Mouse (Mus musculus) frontal cortex, postnatal 36 days (tissue): Measurements from ENCODE around the gene Hdac4.

Experiments used
- DNase-seq, 2 experiments: peaks; one replicate each; pipeline ENCODE4 v3.0.0; 2022; ENCODE audit warnings: low spot score in 2 of 2

The Hdac4 gene

DNA sequence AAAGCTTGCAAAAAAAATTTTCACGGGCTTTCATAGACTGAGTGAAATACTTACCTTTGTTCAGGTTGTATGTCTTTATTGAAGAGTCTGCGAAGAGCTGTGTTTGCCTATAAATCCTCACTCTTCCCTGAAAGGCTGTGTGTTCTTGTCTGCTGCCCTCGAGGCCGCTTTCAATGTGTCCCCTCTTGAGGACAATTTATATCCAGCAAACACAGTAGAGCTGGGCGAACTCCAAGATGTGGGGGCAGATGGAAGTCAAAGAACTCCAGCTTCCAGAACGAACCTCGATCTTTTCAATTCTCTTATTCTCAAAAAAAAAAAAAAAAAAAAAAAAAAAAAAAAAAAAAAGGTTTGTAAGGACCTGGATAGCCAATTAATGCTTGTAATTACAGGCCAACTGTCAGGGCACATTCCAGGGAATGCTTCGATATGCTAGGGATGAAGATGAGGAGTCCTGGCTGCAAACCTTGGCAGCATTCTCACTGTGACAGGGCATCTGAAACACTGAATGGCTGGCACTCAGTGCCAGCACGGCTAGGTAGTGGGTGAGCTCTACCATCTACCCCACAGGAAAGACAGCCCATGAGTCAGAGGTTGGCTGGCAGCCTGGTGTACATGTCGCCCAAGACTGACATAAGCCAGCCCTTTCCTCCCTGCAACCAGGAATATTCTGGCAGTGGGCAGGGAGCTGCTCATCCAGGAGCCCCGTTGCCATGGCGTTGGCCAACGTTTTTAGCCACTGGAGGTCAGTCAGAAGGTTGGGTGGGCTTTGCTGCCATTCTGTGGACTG is at the start of gene Hdac4:
Gene Hdac4, minus strand, starts transcription at position 340 of the 790 bp plus-strand sequence.
- DNase-seq = peak; percentile 52 to 74

DNA sequence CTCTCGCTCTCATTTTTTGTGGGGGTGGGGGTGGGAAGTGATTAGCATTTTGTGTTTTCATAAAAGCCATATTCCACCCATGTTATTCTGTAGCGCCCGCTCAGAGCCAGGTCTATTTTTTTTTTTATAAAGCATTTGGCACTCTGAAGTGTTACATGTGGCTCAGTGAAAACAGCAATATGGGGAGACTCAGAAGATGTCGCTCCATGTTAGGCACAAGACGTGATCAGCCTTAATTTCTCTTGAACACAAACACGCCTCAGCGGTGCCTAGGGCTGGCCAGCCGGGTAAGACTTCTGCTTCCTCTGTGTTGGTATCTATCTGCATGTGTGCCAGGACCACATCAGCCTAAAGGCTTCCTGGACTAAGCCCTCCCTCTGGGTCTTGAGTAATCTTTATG is 48.0 kb upstream of the Hdac4 start:
- DNase-seq = no peak

DNA sequence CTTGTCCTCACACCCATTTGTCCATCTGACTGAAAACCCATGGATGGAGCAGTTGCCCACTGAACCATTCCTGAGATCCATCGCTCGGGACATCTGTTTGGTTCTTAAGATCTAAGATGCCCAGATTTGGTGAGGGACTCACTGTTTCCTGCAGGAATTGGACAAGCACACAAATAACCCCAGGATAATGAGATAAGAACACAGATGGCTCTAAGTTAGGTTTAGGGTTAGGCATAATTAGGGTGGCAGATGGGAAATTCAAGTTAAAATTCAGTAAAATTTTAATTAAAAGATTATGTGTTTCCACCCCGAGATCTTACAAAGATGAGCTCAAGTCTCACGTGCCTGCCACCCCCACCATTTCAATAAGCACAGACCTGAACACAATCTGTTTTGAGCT is 44.6 kb upstream of the Hdac4 start:
- DNase-seq = no peak

DNA sequence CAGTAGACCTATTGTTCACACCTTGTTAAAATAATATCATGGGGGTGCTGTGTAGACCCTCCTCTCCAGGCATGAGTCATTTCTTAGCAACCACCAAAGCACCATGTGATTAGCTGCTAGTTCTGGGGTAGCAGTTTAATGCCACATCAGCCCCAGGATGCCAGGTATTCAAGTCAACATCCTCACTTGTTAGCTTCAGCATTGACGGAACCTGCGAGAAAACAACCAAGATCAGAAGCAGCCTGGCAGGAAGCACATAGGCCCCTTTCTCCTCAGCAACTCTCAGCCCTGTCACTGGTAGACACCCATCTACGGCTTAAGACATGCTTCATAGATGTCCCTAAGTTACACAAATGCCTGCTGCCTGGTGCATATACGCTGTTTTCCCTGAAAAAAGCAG is 40.1 kb upstream of the Hdac4 start:
- DNase-seq = no peak

DNA sequence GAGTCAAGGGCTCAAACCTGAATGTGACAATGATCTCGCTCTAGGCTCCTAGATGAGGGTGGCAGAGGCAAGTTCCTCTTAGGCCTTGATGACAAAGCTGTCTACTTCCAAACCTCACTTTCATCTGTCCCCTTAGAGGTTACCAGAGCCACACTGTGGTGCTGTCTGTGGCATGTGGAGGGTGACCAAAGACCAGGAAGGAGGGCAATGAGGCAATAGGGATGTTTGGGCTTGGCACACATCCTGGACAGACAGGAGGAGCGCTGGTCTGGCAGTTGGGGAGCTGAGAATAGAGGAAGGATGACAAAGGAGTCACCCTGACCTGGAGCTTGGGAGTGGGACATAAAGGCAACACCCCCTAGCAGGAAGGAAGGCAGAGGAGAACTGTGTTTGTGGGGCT is 29.8 kb upstream of the Hdac4 start:
- DNase-seq = no peak

DNA sequence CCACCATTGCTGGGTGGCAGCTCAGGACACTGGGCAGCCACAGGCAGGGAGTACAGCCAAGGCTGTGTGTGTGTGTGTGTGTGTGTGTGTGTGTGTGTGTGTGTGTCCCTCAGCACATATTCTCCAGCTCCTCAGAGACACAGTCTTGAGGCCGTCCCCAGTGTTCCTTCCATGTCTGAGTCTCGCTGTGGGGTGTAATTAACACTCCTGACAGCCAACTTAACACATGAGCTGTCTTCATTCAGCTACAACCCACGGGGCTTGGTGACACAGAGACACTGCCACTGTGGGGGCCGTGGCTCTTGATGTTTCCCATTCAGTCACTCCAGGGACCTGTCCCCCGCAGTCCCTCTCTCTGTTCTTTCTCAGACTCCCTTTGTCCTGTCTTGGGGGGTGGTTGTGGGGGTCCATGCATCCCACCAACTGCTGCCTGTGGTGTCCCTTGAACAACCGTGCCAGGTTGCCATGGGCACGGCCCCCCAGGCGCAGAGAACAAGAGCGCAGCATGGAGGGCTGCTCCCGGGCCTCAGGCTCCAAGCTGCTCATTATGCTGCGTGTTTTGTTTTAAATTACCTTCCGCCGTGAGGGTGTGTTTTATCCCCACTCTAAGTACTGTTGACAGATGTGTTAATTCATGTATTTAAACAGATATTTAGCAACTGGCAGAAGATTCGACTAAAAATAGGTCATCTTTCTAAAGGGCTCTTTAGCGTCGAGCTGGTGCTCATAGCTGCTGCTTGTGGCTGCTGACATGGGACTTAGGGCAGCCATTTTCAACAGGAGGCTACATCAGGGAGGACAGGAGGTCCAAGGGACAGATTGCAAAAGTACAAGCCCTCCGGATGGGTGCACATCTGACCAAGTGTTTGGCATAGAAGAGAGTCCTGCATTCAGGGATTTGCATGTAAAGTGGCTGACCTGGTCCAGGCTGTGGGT is 28.7 kb upstream of the Hdac4 start:
- peak; percentile 59 to 64 for DNase-seq

DNA sequence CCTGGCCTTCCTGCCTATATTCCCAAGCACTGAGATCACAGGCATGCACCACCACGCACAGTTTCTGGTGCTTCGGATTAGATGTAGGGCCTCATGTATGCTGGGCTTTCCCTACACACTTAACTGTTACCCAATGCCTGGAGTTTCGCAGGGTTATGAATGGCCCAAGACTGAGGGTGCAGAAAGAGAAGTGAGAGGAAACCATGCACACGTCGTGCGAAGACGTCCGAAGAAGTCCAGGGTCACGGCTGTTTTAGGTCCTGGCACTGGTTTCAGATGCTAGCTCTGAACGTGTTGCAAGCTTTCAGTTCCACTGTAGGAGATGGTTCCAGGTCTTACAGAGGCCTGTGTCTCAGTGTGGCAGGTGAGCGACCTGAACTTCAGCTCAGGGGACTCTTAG is 21.2 kb upstream of the Hdac4 start:
- DNase-seq = no peak

DNA sequence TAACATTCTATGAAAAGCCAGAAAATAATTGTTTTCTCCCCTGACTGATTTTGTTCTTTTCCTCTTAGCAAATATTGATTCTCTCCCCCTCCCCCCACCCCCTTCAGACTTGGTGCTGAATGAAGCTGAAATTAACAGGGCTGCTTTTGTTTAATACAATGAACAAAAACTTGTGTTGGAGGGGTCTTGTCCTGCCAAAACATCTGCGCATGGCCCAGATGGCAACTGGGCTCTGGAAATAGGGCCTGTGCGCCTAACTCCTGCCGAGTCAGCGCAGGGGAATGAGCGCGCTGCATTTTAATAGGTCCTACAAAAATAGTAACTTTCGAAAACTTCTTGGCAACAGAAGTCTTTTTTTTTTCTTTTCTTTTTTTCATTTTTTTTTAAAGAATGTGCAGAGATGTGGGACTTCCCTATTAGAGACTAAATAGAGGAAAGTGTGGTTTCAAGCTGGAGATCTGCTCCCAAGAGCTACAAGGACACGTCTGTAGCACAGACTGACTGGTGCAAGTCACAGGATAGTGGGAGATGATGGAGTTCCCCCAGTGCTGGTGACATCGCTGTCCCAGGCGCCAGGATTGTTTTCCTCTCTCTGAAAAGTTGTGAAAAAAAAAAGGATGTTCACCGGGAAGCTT is 20.6 kb upstream of the Hdac4 start:
- peak in 1 of 2 experiments; percentile 23 for DNase-seq

DNA sequence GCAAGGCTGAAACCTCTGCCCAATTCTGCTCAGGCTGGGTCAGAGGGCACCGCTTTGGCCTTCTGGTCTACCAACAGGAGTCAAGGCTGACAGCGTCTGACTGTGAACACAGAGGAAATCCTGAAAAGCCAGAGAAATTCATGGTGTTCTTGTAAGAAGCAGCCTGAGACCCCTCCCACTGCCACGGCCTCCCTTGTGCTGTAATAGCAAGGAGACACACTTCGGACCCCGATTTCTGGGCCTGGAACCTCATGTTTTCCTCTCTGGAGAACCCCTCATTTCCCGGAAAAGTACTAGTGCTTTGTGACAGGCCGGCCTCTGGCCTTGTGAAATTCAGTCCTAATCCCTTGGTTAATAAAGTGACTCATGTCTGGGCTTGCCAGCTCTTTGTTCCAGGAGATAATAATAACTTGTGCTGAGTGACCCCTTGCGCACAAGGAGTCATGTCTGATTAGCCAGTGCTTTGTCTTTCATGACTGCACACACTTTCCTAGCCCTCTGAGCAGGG is 19.7 kb upstream of the Hdac4 start:
- DNase-seq = no peak

DNA sequence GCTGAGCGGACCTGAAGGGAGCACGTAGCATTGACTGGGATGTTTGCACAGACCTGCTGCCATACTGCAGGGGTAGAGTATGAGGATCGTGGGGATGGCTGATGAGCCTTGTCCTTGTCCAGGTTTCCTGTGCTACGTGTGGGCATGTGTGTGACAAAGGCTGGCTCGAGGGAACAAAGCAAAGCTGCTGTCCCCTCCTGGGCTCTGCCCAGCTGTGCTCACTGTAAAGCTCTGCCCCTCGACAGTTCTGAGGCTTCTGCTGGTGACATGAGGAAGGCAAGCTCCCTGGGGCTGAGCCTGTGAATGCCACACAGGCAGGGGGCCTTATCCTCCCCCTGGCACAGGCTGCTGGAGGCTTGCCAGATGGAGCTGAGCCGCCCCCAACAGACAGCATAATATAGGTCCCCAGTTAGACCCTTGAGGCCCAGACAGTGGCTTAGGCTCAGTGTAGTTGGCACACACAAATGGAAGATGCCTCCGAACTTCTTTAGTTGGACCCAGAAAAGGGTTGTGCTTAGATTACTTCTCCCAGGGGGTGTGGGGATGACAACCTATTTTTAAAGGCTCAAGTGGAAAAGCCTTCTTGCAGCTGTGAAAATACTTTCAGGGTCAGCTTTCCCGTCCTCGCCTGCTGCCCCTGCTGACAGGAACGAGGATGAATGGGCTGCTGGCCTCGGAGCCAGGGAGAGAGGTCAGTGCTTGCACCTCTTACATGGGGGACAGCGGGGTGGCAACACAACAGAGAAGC is 16.7 kb upstream of the Hdac4 start:
- DNase-seq = no peak

DNA sequence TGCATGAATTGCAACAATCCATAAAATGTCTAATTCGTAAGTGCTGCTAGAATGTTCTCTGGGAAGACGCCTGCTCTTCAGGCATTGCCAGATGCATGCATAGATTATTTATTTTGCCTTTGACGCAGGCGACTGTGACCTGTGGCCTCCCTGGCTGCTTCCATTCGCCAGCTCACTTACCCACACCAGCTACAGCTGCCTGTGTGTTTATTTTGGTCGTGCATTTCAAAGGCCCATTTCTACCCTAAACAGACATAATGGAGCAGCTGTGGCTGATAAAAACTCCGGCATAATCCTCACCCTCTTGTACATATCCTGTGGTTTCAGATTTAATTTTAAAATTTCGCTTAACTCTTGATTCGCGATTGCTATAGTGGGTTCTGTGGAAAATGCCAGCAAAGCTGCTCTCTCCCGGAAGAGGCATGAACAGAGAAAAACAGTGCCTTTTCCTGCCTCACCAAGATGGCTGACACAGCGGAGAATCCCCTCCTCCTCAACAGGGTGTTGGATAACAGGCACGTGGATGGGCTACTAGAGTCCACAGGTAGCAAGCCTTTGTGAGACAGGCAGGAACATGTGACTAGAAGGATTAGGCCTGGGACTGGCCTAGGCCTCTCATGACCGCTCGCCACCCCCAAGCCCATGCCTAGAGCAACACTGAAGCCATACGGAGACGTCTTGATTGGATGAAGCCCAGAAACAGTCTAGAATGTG is 7.3 kb upstream of the Hdac4 start:
- no peak for DNase-seq

DNA sequence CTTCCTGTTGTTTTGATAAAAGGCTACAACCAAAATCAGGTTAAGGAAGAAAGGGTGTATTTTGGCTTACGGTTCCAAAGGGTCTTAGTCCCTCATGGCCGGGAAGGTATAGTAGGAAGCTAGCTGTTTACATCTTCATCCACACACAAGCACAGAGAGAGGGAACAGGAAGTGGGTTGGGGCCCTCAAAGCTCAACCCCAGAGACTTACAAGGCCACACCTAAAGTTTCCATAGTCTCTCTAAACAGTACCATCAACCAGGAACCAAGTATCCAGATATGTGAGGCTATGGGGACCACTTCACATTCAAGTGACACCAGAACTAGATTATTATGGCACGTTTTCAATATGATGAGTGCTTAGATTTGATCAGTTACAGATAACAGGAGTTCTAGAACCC is 5.0 kb downstream of the Hdac4 start:
- DNase-seq = no peak

DNA sequence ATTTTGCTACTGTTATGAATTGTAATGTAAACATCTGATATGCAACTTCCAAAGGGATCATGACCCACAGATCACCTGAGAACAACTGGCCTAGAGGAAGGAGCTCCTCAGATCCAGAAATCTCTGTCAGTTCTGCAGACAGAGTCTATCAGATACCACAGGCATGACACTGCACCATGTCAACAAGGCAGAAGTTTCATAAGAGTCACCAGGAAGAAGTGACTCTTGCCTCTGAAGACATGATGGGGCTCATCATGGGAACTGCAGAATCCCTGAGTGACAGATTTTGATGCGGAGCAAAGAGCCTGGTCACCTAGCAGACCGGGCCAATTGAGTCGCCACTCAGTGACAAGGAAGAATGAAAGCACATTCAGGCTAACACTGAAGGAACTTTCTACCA is 8.4 kb downstream of the Hdac4 start:
- DNase-seq = no peak

DNA sequence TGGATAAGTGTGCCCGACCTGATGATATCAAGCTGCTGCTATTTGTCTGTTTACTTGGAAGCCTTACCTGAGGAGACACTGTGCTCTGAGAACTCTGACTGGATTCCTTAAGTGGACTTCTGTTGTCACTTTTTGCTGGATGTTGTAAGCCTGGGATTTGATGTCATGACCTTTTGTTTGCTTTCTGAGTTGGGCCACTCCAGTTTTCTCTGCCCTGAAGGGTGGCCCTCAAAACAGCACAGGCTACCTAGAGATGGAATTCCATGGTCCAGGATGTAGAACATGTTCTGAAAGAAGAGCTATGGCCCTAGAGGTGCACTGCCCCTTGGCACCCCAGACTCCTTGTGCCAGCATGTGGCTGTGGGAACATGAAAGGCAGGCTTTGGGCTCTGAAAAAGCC is 10.9 kb downstream of the Hdac4 start:
- DNase-seq = no peak

DNA sequence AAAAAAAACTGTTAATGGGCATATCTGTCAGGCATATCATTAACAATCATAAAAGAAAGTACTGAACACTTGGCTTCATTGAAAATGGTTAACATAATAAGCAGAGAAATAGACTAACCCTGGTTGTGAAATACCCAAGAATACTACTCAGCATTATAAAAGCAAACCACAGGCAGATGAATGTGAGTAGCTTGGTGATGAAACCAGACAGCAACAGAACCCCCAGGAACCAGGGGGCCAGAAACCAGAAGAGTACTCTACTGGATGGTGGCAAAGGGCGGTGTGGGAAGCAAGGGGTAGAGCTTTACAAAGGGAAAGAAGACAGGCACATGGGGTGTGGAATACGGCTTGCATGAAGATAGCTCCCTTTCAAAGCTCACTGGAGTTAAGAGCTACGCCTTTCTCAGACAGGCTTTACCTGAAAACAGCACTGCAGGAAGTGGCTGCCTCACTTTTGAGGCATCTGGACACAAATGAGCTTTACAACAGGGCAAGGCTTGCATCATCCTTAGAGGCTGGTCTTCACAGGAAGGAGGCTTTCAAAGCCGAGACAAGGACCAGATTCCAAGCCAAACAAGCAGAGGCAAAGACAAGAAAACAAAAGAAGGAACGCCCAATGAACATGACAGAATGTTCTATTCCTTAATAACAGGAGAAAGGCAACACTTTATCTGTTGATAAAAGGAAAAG is 12.3 kb downstream of the Hdac4 start:
- DNase-seq = no peak

DNA sequence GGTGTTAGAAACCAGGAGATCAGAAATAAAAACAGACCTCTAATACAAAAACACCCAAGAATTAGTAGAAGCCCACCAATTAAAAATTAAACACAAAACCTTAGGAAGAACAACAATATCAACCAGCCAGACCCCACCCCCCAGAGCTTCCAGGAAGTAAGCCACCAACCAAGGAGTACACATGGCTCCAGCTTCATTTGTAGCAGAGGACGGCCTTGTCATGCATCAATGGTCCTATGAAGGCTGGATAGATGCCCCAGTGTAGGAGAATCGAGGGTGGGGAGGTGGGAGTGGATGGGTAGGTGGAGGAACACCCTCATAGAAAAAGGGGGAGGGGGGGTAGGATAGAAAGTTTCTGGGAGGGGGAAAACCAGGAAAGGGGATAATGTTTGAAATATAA is 13.5 kb downstream of the Hdac4 start:
- DNase-seq = no peak

DNA sequence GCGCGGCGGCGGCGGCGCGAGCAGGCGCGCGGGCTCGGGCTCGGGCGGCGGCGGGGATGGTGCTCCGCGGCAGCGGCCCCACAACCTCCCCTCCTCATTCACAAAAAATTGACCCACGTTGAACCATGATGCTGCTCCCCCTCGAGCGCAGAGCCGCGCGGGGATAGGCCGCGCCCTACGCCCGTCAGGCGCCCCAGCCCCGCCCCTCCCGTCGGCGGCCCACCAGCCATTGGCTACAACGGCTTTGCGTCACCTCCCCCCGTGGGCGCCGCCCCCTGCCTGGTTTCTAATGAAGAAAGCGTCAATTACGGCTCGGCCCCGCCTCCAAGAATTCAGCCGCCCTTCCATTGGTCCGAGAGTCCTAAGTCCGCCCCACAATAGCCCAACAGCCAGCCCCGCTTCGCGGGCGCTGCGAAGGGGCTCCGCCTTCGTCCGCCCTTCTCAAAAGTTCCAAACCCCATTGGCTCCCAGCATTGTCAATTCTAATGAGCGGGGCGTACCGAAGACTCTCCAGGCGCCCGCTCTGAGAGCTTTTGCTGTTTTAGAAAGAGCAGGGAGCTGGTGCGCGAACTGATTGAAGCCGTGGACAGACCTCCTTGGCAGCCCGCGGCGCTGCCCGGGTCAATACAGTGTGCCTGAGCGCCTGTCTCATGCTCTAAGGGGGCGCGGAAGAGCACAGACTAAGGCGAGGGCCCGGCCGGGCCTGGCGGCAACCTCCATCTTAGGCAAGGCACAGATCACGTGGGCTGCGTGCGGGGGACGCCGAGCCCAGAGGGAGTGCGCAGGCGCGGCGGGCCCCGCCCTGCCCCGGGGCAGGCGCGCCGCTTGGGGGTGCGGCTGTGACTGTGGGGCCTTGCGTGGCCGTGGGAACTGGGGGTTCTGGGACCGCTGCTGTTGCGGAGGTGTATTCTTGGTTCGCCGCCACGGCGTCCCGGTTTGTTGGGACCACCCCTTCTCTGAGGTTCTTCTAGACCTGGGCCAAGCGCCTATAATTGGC is 15.1 kb downstream of the Hdac4 start:
- peak; percentile 100 for DNase-seq

DNA sequence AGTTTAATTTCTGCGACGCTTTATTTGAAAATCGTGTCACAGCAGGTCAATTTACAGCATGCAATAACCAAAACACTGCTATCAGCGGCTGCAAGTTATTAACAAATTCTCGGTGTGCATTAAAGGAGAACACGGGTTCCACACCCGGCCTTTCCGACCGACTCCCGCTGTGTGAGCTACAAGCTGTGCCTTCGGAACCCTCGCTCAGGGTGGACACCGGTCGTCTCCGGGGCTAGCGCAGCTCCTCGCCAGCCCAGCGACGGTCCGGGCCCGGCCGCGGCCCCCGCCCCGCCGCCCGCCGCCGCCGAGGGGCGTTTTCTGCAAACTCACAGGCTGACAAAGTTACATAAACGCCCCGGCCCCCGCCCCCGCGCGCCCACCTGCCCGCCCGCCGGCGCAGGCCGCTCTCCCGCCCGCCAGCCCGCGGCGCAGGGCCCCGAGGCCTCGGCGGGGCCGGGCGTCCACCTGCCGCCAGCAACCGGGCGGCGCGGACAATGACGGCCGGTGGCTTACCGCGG is 16.0 kb downstream of the Hdac4 start:
- DNase-seq = peak; percentile 35 to 52

DNA sequence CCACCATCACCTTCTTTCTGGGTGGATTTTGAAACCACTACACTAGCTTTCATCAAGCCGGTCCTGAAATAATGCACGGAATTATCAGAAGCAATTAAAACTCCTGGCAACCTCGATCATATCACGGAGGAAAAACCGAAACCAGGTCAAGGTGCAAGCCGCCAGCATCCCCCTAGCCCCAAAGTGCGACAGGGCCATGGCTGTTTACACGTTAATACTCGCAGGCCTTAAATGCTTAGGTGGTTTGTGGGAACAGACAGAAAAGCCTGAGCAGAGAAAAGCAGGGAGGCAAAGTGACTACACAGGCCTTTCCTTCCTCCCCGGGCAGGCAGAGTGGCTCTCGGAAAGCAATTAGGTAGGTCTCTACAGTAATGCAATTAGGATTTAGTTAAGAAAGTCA is 16.4 kb downstream of the Hdac4 start:
- DNase-seq = no peak
